Mouse (Mus musculus): ENCODE data around the gene Olfr1120.

DNA sequence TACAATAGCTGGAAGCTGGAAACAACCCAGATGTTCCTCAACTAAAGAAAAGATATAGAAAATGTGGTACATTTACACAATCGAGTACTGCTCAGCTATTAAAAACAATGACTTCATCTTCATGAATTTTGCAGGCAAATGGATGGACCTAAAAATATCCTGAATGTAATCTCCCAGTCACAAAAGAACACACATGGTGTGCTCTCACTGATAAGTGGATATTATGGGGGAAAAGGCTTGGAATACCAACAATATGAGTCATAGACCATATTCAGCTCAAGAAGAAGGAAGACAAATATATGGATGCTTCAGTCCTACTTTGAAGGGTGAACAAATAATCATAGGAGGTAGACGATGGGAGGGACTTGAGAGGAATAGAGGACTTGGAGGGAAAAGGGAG, 29.3 kb downstream of the Olfr1120 start:
- TF ChIP-seq GATA1 (IDR thresholded peaks at IDR 0.05; ENCODE audit: low read length) = no peak
- no peak for TF ChIP-seq TAL1 (IDR thresholded peaks at IDR 0.05; ENCODE audit: low read length)
